Mouse (Mus musculus): Measurements from ENCODE around the gene Casp9.

- TF ChIP-seq CTCF (IDR thresholded peaks at IDR 0.05; ENCODE audit: insufficient read depth, low read depth, low read length) (no peak), POLR2A (IDR thresholded peaks at IDR 0.05; ENCODE audit: insufficient read depth, low read depth, low read length) (no peak)
Observed at GRCm38 (mm10) chr4:141811375-141811774, 18.0 kb downstream of the Casp9 start.
